Mouse (Mus musculus) CH12.LX (cell line): ENCODE measurements around the gene Nbeal1. TPM values are rescaled to one million over a fixed set of nuclear protein-coding genes. Genes with fewer than 3 reads are reported as not detected.

Source experiments
- DNase-seq: peaks from one replicate; pipeline ENCODE4 v3.0.0-alpha.2; 2013; ENCODE audit errors: extremely low read depth
- H3K27ac ChIP-seq: 2 replicates; pipeline ENCODE4 v1.5.1; 2012; ENCODE audit warnings: low read depth, mild to moderate bottlenecking, control low read depth, moderate library complexity; ENCODE audit not compliant: insufficient read depth
- H3K27me3 ChIP-seq: replicated peaks from 2 replicates; pipeline ENCODE3; 2012; ENCODE audit warnings: inconsistent platforms
- H3K36me3 ChIP-seq, 2 experiments: replicated peaks in 1 of 2; 2 replicates each; pipeline versions ENCODE3 to v1.6.1; 2012; ENCODE audit warnings: inconsistent platforms in 1 of 2, low read length in 1 of 2, mild to moderate bottlenecking in 1 of 2, mixed read lengths in 1 of 2, moderate library complexity in 1 of 2; ENCODE audit not compliant: control insufficient read depth in 1 of 2, insufficient read depth in 1 of 2
- H3K4me1 ChIP-seq, 2 experiments: 2 replicates each; pipeline ENCODE4 v1.6.1; 2012; ENCODE audit warnings: inconsistent platforms in 1 of 2, moderate library complexity in 1 of 2; ENCODE audit not compliant: insufficient read depth in 2 of 2, control insufficient read depth in 1 of 2
- H3K4me2 ChIP-seq: 2 replicates; pipeline ENCODE4 v1.6.1; 2012; ENCODE audit warnings: low read depth, mild to moderate bottlenecking, control low read depth; ENCODE audit not compliant: poor library complexity, insufficient read depth, severe bottlenecking
- H3K4me3 ChIP-seq, 3 experiments: fragments of 150-350 bp in 1 of 3; sonication (generic) in 1 of 3; replicated peaks in 1 of 3; 2 replicates each; pipeline versions ENCODE3 to v1.5.1; 2011 to 2012; ENCODE audit warnings: low read depth in 2 of 3, low read length in 2 of 3, mild to moderate bottlenecking in 2 of 3, moderate library complexity in 2 of 3, control low read depth in 1 of 3, improper control_type of control experiment in 1 of 3, inconsistent platforms in 1 of 3, mixed read lengths in 1 of 3; ENCODE audit not compliant: poor library complexity in 1 of 3
- H3K79me2 ChIP-seq: replicated peaks from 2 replicates; pipeline ENCODE4 v1.6.1; 2012; ENCODE audit warnings: mild to moderate bottlenecking, moderate library complexity; ENCODE audit not compliant: control insufficient read depth, poor library complexity, insufficient read depth, severe bottlenecking; ENCODE audit errors: extremely low read depth
- H3K9ac ChIP-seq: 2 replicates; pipeline ENCODE4 v1.6.1; 2012; ENCODE audit warnings: low read depth, mild to moderate bottlenecking, control low read depth, moderate library complexity; ENCODE audit not compliant: insufficient read depth
- H3K9me3 ChIP-seq: replicated peaks from 2 replicates; pipeline ENCODE3; 2012; ENCODE audit warnings: low read length, inconsistent platforms, mixed read lengths
- BHLHE40 ChIP-seq: IDR thresholded peaks from 2 replicates; pipeline ENCODE4 v1.6.1; 2011; ENCODE audit warnings: mild to moderate bottlenecking, low read depth, low read length, improper control_type of control experiment
- CHD1 ChIP-seq: IDR thresholded peaks from 2 replicates; pipeline ENCODE4 v1.6.1; 2012; ENCODE audit warnings: low read depth, low read length, improper control_type of control experiment, inconsistent platforms
- CHD2 ChIP-seq: IDR thresholded peaks from 2 replicates; pipeline ENCODE4 v1.6.1; 2011; ENCODE audit warnings: low read length, improper control_type of control experiment
- CTCF ChIP-seq, 2 experiments: IDR thresholded peaks in 1 of 2; conservative IDR thresholded peaks in 1 of 2; 2 replicates each; pipeline ENCODE4 v1.5.1; 2011 to 2012; ENCODE audit warnings: low read depth in 2 of 2, low read length in 2 of 2, improper control_type of control experiment in 1 of 2, inconsistent platforms in 1 of 2, mild to moderate bottlenecking in 1 of 2, moderate library complexity in 1 of 2
- E2F4 ChIP-seq: IDR thresholded peaks from 2 replicates; pipeline ENCODE4 v1.6.1; 2011; ENCODE audit warnings: low read depth, low read length, improper control_type of control experiment; ENCODE audit not compliant: insufficient replicate concordance
- ELF1 ChIP-seq: IDR thresholded peaks from 2 replicates; pipeline ENCODE4 v1.6.1; 2014; ENCODE audit warnings: low read depth, mild to moderate bottlenecking, inconsistent platforms, low read length, improper control_type of control experiment
- EP300 ChIP-seq: IDR thresholded peaks from 2 replicates; pipeline ENCODE4 v1.6.1; 2011; ENCODE audit warnings: low read length, improper control_type of control experiment
- ETS1 ChIP-seq: conservative IDR thresholded peaks from 2 replicates; pipeline ENCODE4 v1.6.1; 2012; ENCODE audit warnings: low read depth, mild to moderate bottlenecking, inconsistent platforms, low read length, improper control_type of control experiment, moderate library complexity
- GABPA ChIP-seq: IDR thresholded peaks from 2 replicates; pipeline ENCODE4 v1.6.1; 2012; ENCODE audit warnings: low read depth, low read length, improper control_type of control experiment, inconsistent platforms; ENCODE audit not compliant: insufficient replicate concordance
- HCFC1 ChIP-seq: IDR thresholded peaks from 2 replicates; pipeline ENCODE4 v1.6.1; 2012; ENCODE audit warnings: low read depth, mild to moderate bottlenecking, inconsistent platforms, low read length, improper control_type of control experiment
- IRF4 ChIP-seq: IDR thresholded peaks from 2 replicates; pipeline ENCODE4 v1.6.1; 2014; ENCODE audit warnings: low read depth, mild to moderate bottlenecking, inconsistent platforms, low read length, improper control_type of control experiment
- JUN ChIP-seq: IDR thresholded peaks from 2 replicates; pipeline ENCODE4 v1.6.1; 2011; ENCODE audit warnings: low read depth, mild to moderate bottlenecking, low read length, improper control_type of control experiment, moderate library complexity; ENCODE audit not compliant: insufficient read depth
- JUND ChIP-seq: conservative IDR thresholded peaks from 2 replicates; pipeline ENCODE4 v1.6.1; 2011; ENCODE audit warnings: low read depth, low read length, improper control_type of control experiment
- KAT2A ChIP-seq: IDR thresholded peaks from 2 replicates; pipeline ENCODE4 v1.6.1; 2012; ENCODE audit warnings: low read length, improper control_type of control experiment, inconsistent platforms; ENCODE audit not compliant: insufficient replicate concordance
- MAFK ChIP-seq: IDR thresholded peaks from 2 replicates; pipeline ENCODE4 v1.6.1; 2011; ENCODE audit warnings: low read length, improper control_type of control experiment; ENCODE audit not compliant: insufficient replicate concordance
- MAX ChIP-seq: IDR thresholded peaks from 2 replicates; pipeline ENCODE4 v1.6.1; 2011; ENCODE audit warnings: low read length, improper control_type of control experiment
- MAZ ChIP-seq: IDR thresholded peaks from 2 replicates; pipeline ENCODE4 v1.6.1; 2012; ENCODE audit warnings: low read depth, mild to moderate bottlenecking, inconsistent platforms, low read length, improper control_type of control experiment, moderate library complexity
- MEF2A ChIP-seq: IDR thresholded peaks from 2 replicates; pipeline ENCODE4 v1.6.1; 2014; ENCODE audit warnings: low read depth, mild to moderate bottlenecking, inconsistent platforms, low read length, improper control_type of control experiment, borderline replicate concordance
- MXI1 ChIP-seq: IDR thresholded peaks from 2 replicates; pipeline ENCODE4 v1.6.1; 2011; ENCODE audit warnings: mild to moderate bottlenecking, low read depth, low read length, improper control_type of control experiment
- MYC ChIP-seq: IDR thresholded peaks from 2 replicates; pipeline ENCODE4 v1.6.1; 2011; ENCODE audit warnings: low read depth, mild to moderate bottlenecking, improper control_type of control experiment, low read length
- NELFE ChIP-seq: IDR thresholded peaks from 2 replicates; pipeline ENCODE4 v1.6.1; 2011; ENCODE audit warnings: low read depth, low read length, improper control_type of control experiment
- NRF1 ChIP-seq: IDR thresholded peaks from 2 replicates; pipeline ENCODE4 v1.6.1; 2014; ENCODE audit warnings: low read depth, mild to moderate bottlenecking, inconsistent platforms, low read length, improper control_type of control experiment, moderate library complexity
- PAX5 ChIP-seq: IDR thresholded peaks from 2 replicates; pipeline ENCODE4 v1.6.1; 2012; ENCODE audit warnings: low read length, inconsistent platforms, mixed read lengths
- POLR2A ChIP-seq: IDR thresholded peaks from 2 replicates; pipeline ENCODE4 v1.6.1; 2011; ENCODE audit warnings: low read depth, mild to moderate bottlenecking, improper control_type of control experiment, low read length
- POLR2AphosphoS2 ChIP-seq: IDR thresholded peaks from 2 replicates; pipeline ENCODE4 v1.6.1; 2011; ENCODE audit warnings: low read depth, low read length, improper control_type of control experiment
- RAD21 ChIP-seq: IDR thresholded peaks from 2 replicates; pipeline ENCODE4 v1.6.1; 2011; ENCODE audit warnings: low read depth, mild to moderate bottlenecking, low read length, improper control_type of control experiment, moderate library complexity
- RCOR1 ChIP-seq: conservative IDR thresholded peaks from 2 replicates; pipeline ENCODE4 v1.6.1; 2012; ENCODE audit warnings: low read depth, mild to moderate bottlenecking, inconsistent platforms, low read length, improper control_type of control experiment
- SIN3A ChIP-seq: IDR thresholded peaks from 2 replicates; pipeline ENCODE4 v1.6.1; 2012; ENCODE audit warnings: low read length, improper control_type of control experiment, inconsistent platforms
- SMC3 ChIP-seq: IDR thresholded peaks from 2 replicates; pipeline ENCODE4 v1.6.1; 2011; ENCODE audit warnings: low read depth, low read length, improper control_type of control experiment
- TBP ChIP-seq: conservative IDR thresholded peaks from 2 replicates; pipeline ENCODE4 v1.6.1; 2011; ENCODE audit warnings: low read depth, low read length, improper control_type of control experiment
- TCF12 ChIP-seq: IDR thresholded peaks from 2 replicates; pipeline ENCODE4 v1.6.1; 2014; ENCODE audit warnings: low read depth, mild to moderate bottlenecking, inconsistent platforms, low read length, improper control_type of control experiment
- UBTF ChIP-seq: IDR thresholded peaks from 2 replicates; pipeline ENCODE4 v1.6.1; 2012; ENCODE audit warnings: low read depth, mild to moderate bottlenecking, inconsistent platforms, low read length, improper control_type of control experiment, moderate library complexity
- USF1 ChIP-seq: IDR thresholded peaks from 2 replicates; pipeline ENCODE4 v1.6.1; 2014; ENCODE audit warnings: low read depth, mild to moderate bottlenecking, inconsistent platforms, low read length, improper control_type of control experiment
- USF2 ChIP-seq: conservative IDR thresholded peaks from 2 replicates; pipeline ENCODE4 v1.6.1; 2011; ENCODE audit warnings: low read depth, low read length, improper control_type of control experiment
- ZC3H11A ChIP-seq: IDR thresholded peaks from 2 replicates; pipeline ENCODE4 v1.6.1; 2012; ENCODE audit warnings: low read depth, mild to moderate bottlenecking, inconsistent platforms, low read length, improper control_type of control experiment
- ZKSCAN1 ChIP-seq: IDR thresholded peaks from 2 replicates; pipeline ENCODE4 v1.6.1; 2012; ENCODE audit warnings: low read depth, inconsistent platforms, low read length, improper control_type of control experiment, borderline replicate concordance
- ZMIZ1 ChIP-seq: IDR thresholded peaks from 2 replicates; pipeline ENCODE4 v1.6.1; 2012; ENCODE audit warnings: low read depth, mild to moderate bottlenecking, inconsistent platforms, low read length, improper control_type of control experiment
- ZNF384 ChIP-seq: IDR thresholded peaks from 2 replicates; pipeline ENCODE4 v1.6.1; 2012; ENCODE audit warnings: low read depth, low read length, improper control_type of control experiment, inconsistent platforms
- dilution Hi-C: fragments of 300-500 bp; cut with MboI; formaldehyde crosslinking; loops from 2 replicates; pipeline ENCODE4 v1.14.3; 2020; ENCODE audit warnings: low sequenced_read_pairs; ENCODE audit not compliant: extremely low pct_unique_long_range_greater_than_20kb, extremely low pct_ligation_motif_present
- in situ Hi-C: fragments of 300-500 bp; cut with MboI; formaldehyde crosslinking; loops from 3 replicates; pipeline ENCODE4 v1.14.3; 2019; ENCODE audit warnings: low sequenced_read_pairs, low pct_ligation_motif_present, low pct_unique_long_range_greater_than_20kb, mixed read lengths
- polyA plus RNA-seq: library from polyadenylated mRNA; unstranded; fragments of >175 nt; gene quantifications from 2 replicates; pipeline ENCODE4 v1.2.1, GENCODE M21; 2012; ENCODE audit warnings: low read depth; ENCODE audit not compliant: insufficient read length
- total RNA-seq, 2 experiments: library from RNA; depleted of rRNA; stranded (reverse); fragments of 300-350 nt in 1 of 2; fragments of >200 nt in 1 of 2; gene quantifications; 2 replicates each; pipeline ENCODE4 v1.2.3; 2012 to 2014

The Nbeal1 gene
- total and polyA plus RNA-seq, 3 experiments, result 0.47 to 2.5 (median 0.50) TPM

GRCm38 (mm10) chr1:60342808-60343629 is 162.6 kb downstream of the Nbeal1 start, which contains the start of gene Cyp20a1:
TSS of gene Cyp20a1 (plus strand) at chr1:60343323.
- TF ChIP-seq CHD1 (no peak), MAFK (no peak), E2F4 (no peak), ZC3H11A (no peak), CHD2 (no peak), RAD21 (no peak), ETS1 (0 out of 2 replicates have a peak, but pooled peaks have one; percentile 7), BHLHE40 (peak; percentile 87), EP300 (no peak), KAT2A (0 out of 2 replicates have a peak, but pooled peaks have one; percentile 40), ZKSCAN1 (no peak), MYC (peak; percentile 62; the same call in 1 of the 2 replicates), JUN (no peak), CTCF (conservative IDR thresholded peaks at IDR 0.05 in 1 of 2, IDR thresholded peaks at IDR 0.05 in 1 of 2; ENCODE audit: low read depth in 2 of 2, low read length in 2 of 2) (no peak), USF1 (peak; percentile 64), UBTF (peak; percentile 61; the same call in 1 of the 2 replicates), PAX5 (no peak), TBP (peak; percentile 31; the same call in 1 of the 2 replicates), POLR2A (peak; percentile 92), MEF2A (peak; percentile 50; the same call in 1 of the 2 replicates), POLR2AphosphoS2 (peak; percentile 56; the same call in 1 of the 2 replicates), SMC3 (no peak), USF2 (no peak), NRF1 (peak; percentile 96), MAX (peak; percentile 90), NELFE (peak; percentile 91), GABPA (no peak), SIN3A (0 out of 2 replicates have a peak, but pooled peaks have one; percentile 8), HCFC1 (peak; percentile 47; the same call in 1 of the 2 replicates), ZNF384 (no peak), JUND (no peak), ZMIZ1 (peak; percentile 87), MXI1 (peak; percentile 79), RCOR1 (no peak), ELF1 (peak; percentile 88), IRF4 (peak; percentile 23; the same call in 1 of the 2 replicates), TCF12 (peak; percentile 80), MAZ (no peak)
- peak within 1 kb of the TSS; percentile 60 to 86 (median 83) for H3K4me3 ChIP-seq
- peak within 1 kb of the TSS; percentile 94 for H3K9ac ChIP-seq
- peak within 1 kb of the TSS; percentile 93 for H3K4me2 ChIP-seq
- H3K79me2 ChIP-seq, result 0 out of 2 replicates have a peak, but pooled peaks cover 6% of the 10 kb centered on the region
- in situ Hi-C loops (no loop called here), dilution Hi-C loops (no loop called here)
- peaks cover 0 to 24% of the 10 kb centered on the region in 2 experiments; a peak in 2 of 4 replicates for H3K4me1 ChIP-seq
- no peaks in the 10 kb centered on the region for H3K9me3 ChIP-seq
- H3K27me3 ChIP-seq, result no peaks in the 10 kb centered on the region
- peak within 1 kb of the TSS; percentile 88 for H3K27ac ChIP-seq
- peak; percentile 82 for DNase-seq
- H3K36me3 ChIP-seq, result no peaks in the 10 kb centered on the region
